Mouse (Mus musculus): ENCODE data around the gene Kbtbd2.

DNA sequence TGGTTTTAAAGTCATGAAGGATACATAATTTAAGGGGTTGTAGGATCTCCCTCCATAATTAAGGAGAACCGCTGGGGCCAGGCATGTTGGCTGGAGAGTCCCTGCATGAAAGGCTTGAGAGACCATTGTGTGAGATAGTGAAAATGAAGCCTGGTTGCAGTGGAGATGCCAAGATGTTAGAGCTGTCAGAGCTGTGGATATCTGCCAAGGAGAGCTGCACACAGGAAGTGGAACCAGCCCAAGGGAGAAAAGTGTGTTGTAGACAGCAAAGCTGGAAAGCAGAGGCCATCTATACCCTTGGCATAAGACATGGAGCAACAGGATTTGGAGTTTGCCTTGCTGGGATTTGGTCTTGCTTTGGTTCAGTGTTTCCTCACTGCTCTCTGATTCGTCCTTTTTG, 15.7 kb upstream of the Kbtbd2 start:
- TF ChIP-seq USF1 (IDR thresholded peaks at IDR 0.05; ENCODE audit: low read depth) (no peak), MAX (IDR thresholded peaks at IDR 0.05; ENCODE audit: low read depth) (no peak), POLR2A (IDR thresholded peaks at IDR 0.05; ENCODE audit: insufficient read length, low read depth) (no peak), MYOG (IDR thresholded peaks at IDR 0.05; ENCODE audit: control insufficient read depth in 1 of 3, insufficient read depth in 1 of 3, insufficient read length in 2 of 3, low read depth in 2 of 3) (no peak), MYOD1 (IDR thresholded peaks at IDR 0.05; ENCODE audit: control insufficient read depth in 1 of 3, insufficient read length in 2 of 3, low read depth in 2 of 3) (no peak), E2F4 (IDR thresholded peaks at IDR 0.05; ENCODE audit: insufficient read depth) (no peak), TCF12 (IDR thresholded peaks at IDR 0.05; ENCODE audit: insufficient read depth, poor library complexity, severe bottlenecking) (no peak)
